Mouse (Mus musculus) olfactory bulb, adult 2 months (tissue): ENCODE results near the gene Ipcef1. TPM values are rescaled to one million over a fixed set of nuclear protein-coding genes. Genes with fewer than 3 reads are reported as not detected.

ENCODE experiments used
- H3K27ac ChIP-seq: fragments of 200-500 bp; 2 replicates; pipeline ENCODE4 v1.5.1; 2012; ENCODE audit warnings: low read depth, low read length; ENCODE audit not compliant: insufficient read depth
- H3K4me1 ChIP-seq: fragments of 200-500 bp; 2 replicates; pipeline ENCODE4 v1.6.1; 2012; ENCODE audit warnings: low read length; ENCODE audit not compliant: control insufficient read depth, insufficient read depth
- H3K4me3 ChIP-seq: fragments of 200-500 bp; 2 replicates; pipeline ENCODE4 v1.5.1; 2012; ENCODE audit warnings: mild to moderate bottlenecking, low read depth, low read length, moderate library complexity; ENCODE audit not compliant: insufficient read depth
- CTCF ChIP-seq: fragments of 200-500 bp; IDR thresholded peaks from 2 replicates; pipeline ENCODE4 v1.5.1; 2012; ENCODE audit warnings: low read depth, mild to moderate bottlenecking, low read length, moderate library complexity; ENCODE audit not compliant: insufficient read depth
- POLR2A ChIP-seq: fragments of 200-500 bp; IDR thresholded peaks from 2 replicates; pipeline ENCODE4 v1.6.1; 2012; ENCODE audit warnings: mild to moderate bottlenecking, low read depth, low read length, moderate library complexity; ENCODE audit not compliant: insufficient read depth
- WGBS: fragments of 180-500 bp; shearing (Covaris S2); methylation state at CpG from one replicate; pipeline ENCODE4 v1.1.7; 2018; 5-methylcytosine and 5-hydroxymethylcytosine counted together
- polyA plus RNA-seq: library from polyadenylated mRNA; stranded (reverse); fragments of >200 nt; gene quantifications from 2 replicates; pipeline ENCODE4 v1.2.4, GENCODE M21; 2012; ENCODE audit warnings: low replicate concordance; ENCODE audit not compliant: missing spikeins, insufficient read depth, insufficient read length

Gene Ipcef1
- not detected in 2 replicates for polyA plus RNA-seq

GRCm38 (mm10) chr10:7052315-7053017 lies at the start of gene Ipcef1:
Gene Ipcef1, minus strand, starts transcription at chr10:7052478.
- H3K27ac ChIP-seq, result no peak within 1 kb of the TSS
- H3K4me1 ChIP-seq, result peaks cover 6% of the 10 kb centered on the region; the same call in 1 of the 2 replicates
- no peak within 1 kb of the TSS for H3K4me3 ChIP-seq
- TF ChIP-seq CTCF, result no peak
- TF ChIP-seq POLR2A, result no peak
- WGBS, result 21% methylated on average over 12 of the region's 12 CpGs

- no peak for TF ChIP-seq CTCF
- TF ChIP-seq POLR2A, result no peak
- 93% methylated on average over 1 of the region's 1 CpGs for WGBS
- H3K27ac ChIP-seq, result no peak overlapping the region
- no peak overlapping the region for H3K4me3 ChIP-seq
- H3K4me1 ChIP-seq, result no peaks in the 10 kb centered on the region
These were observed 25.7 kb upstream of the Ipcef1 start for GRCm38 (mm10) chr10:7077971-7078370.

GRCm38 (mm10) chr10:7077389-7077808 lies 25.1 kb upstream of the Ipcef1 start:
- Histone ChIP-seq H3K4me3 (no peak overlapping the region), H3K27ac (no peak overlapping the region), H3K4me1 (no peaks in the 10 kb centered on the region)
- WGBS, result 94% methylated on average over 7 of the region's 7 CpGs
- TF ChIP-seq POLR2A (no peak), CTCF (no peak)

- 59% methylated on average over 7 of the region's 8 CpGs for WGBS
These were observed 24.5 kb upstream of the Ipcef1 start for GRCm38 (mm10) chr10:7076662-7077211.

GRCm38 (mm10) chr10:7076201-7076600 lies 23.9 kb upstream of the Ipcef1 start:
- 8% methylated on average over 8 of the region's 8 CpGs for WGBS
- Histone ChIP-seq H3K4me1 (no peaks in the 10 kb centered on the region), H3K4me3 (no peak overlapping the region), H3K27ac (no peak overlapping the region)
- TF ChIP-seq CTCF, result peak; percentile 86
- TF ChIP-seq POLR2A, result no peak

More at GRCm38 (mm10) chr10:7076662-7077211, 24.5 kb upstream of the Ipcef1 start:
- H3K4me1 ChIP-seq, result no peaks in the 10 kb centered on the region
- no peak overlapping the region for H3K27ac ChIP-seq
- H3K4me3 ChIP-seq, result no peak overlapping the region
- TF ChIP-seq POLR2A (no peak), CTCF (no peak)

GRCm38 (mm10) chr10:7075661-7076060 lies 23.4 kb upstream of the Ipcef1 start:
- Histone ChIP-seq H3K4me3 (no peak overlapping the region), H3K27ac (no peak overlapping the region), H3K4me1 (no peaks in the 10 kb centered on the region)
- WGBS, result 76% methylated on average over 2 of the region's 2 CpGs
- no peak for TF ChIP-seq CTCF
- TF ChIP-seq POLR2A, result no peak

GRCm38 (mm10) chr10:7074231-7074630 lies 22.0 kb upstream of the Ipcef1 start:
- no peak for TF ChIP-seq CTCF
- TF ChIP-seq POLR2A, result no peak
- Histone ChIP-seq H3K4me1 (no peaks in the 10 kb centered on the region), H3K27ac (no peak overlapping the region), H3K4me3 (no peak overlapping the region)
- 88% methylated on average over 2 of the region's 2 CpGs for WGBS

GRCm38 (mm10) chr10:7070924-7071323 lies 18.6 kb upstream of the Ipcef1 start:
- Histone ChIP-seq H3K4me3 (no peak overlapping the region), H3K27ac (no peak overlapping the region), H3K4me1 (no peaks in the 10 kb centered on the region)
- no peak for TF ChIP-seq CTCF
- no peak for TF ChIP-seq POLR2A
- WGBS, result 90% methylated on average over 5 of the region's 5 CpGs

GRCm38 (mm10) chr10:7070100-7070835 lies 18.0 kb upstream of the Ipcef1 start:
- Histone ChIP-seq H3K4me1 (no peaks in the 10 kb centered on the region), H3K4me3 (no peak overlapping the region), H3K27ac (no peak overlapping the region)
- WGBS, result 61% methylated on average over 8 of the region's 8 CpGs
- TF ChIP-seq CTCF (no peak), POLR2A (no peak)

- WGBS, result 94% methylated on average over 2 of the region's 2 CpGs
- Histone ChIP-seq H3K4me3 (no peak overlapping the region), H3K27ac (no peak overlapping the region), H3K4me1 (no peaks in the 10 kb centered on the region)
- TF ChIP-seq POLR2A, result no peak
- no peak for TF ChIP-seq CTCF
These were observed 16.8 kb upstream of the Ipcef1 start for GRCm38 (mm10) chr10:7069090-7069489.
